Mouse (Mus musculus): ENCODE measurements at regions not wholly inside any gene's neighbourhood (a gene's known extent, or its start where the extent isn't known, plus 50 kb on each side); places are given as distances from the start of the nearest gene placed in this dataset.
"Not testable (repeated sequence)": the region's sequence is repeated elsewhere in the genome, so short reads cannot be mapped to it uniquely, and the experiment has no call there.

DNA sequence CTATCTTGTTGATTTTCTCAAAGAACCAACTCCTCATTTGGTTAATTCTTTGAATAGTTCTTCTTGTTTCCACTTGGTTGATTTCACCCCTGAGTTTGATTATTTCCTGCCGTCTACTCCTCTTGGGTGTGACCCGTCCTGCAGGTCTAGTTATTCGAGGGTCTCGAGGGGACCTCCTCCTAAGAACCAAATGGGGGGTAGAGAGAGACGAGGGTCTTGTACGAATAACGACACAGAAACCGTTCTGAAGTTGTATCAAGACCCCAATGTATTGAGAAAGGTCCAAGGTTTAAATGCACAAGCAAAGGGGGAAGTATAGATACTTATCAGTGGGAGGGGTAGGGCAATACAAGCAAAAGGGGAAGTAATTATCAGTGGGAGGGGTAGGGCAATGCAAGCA is 252.8 kb downstream of the Adgrg6 start:
- not testable (repeated sequence) for H3K4me1 ChIP-seq; H3K27me3 ChIP-seq; H3K9me3 ChIP-seq; H3K4me3 ChIP-seq (replicated peaks); ATAC-seq (ENCODE audit: low FRiP score); H3K27ac ChIP-seq; H3K4me2 ChIP-seq; H3K9ac ChIP-seq; H3K36me3 ChIP-seq (replicated peaks)
- WGBS = 87% methylated on average over 8 of the region's 8 CpGs

DNA sequence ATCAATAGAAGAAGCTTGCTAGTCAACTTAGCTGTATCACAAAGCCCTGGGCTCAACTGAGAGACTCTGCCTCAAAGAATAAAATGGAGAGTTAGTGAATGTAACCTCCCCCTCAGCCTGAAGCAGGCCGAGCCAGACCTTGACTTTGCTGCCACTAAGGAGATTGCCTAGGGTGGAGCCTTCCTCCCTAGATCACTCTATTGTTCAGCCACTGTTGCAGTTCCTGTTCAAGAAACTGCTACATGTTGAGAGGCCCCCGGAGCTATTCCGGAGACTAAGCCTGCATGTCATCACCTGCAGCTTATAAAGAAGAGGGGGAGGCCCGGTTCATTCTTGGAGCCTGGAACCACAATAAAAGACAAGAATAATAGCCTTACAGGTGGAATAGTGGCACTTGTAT is 257.9 kb downstream of the Adgrg6 start:
- ATAC-seq (ENCODE audit: low FRiP score) = no peak

DNA sequence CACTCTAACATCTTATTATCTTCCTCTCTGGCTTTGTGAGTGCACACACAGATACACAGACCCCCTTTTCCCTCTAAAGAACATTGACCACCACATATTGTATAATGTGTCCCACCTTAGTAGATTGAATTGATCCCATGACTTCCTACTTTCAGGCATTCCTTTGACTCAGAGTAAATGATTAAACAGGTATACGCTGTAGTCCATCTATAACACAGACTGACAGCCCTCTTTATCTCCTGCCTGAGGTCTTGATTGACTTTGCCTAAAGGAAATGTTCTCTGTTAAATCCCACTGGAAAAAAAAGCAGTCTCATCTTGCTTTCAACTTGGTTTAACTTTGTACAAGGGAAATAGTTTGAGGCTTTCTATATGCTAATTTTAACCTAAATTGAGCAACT is 268.8 kb downstream of the Adgrg6 start:
- Histone ChIP-seq H3K27me3 (no peaks in the 10 kb centered on the region), H3K4me2 (no peak overlapping the region), H3K4me1 (no peaks in the 10 kb centered on the region), H3K9ac (no peak overlapping the region), H3K4me3 (replicated peaks) (no peak overlapping the region), H3K36me3 (replicated peaks) (no peaks in the 10 kb centered on the region), H3K9me3 (no peaks in the 10 kb centered on the region), H3K27ac (no peak overlapping the region)
- 94% methylated on average over 1 of the region's 1 CpGs for WGBS
- no peak for ATAC-seq (ENCODE audit: low FRiP score)

More for the DNA sequence above, 257.9 kb downstream of the Adgrg6 start:
- H3K27me3 ChIP-seq = no peaks in the 10 kb centered on the region
- WGBS = 88% methylated on average over 4 of the region's 4 CpGs
- no peak overlapping the region for H3K9ac ChIP-seq
- no peaks in the 10 kb centered on the region for H3K4me1 ChIP-seq
- H3K4me2 ChIP-seq = no peak overlapping the region
- no peak overlapping the region for H3K27ac ChIP-seq
- no peak overlapping the region for H3K4me3 ChIP-seq (replicated peaks)
- no peaks in the 10 kb centered on the region for H3K36me3 ChIP-seq (replicated peaks)
- no peaks in the 10 kb centered on the region for H3K9me3 ChIP-seq

DNA sequence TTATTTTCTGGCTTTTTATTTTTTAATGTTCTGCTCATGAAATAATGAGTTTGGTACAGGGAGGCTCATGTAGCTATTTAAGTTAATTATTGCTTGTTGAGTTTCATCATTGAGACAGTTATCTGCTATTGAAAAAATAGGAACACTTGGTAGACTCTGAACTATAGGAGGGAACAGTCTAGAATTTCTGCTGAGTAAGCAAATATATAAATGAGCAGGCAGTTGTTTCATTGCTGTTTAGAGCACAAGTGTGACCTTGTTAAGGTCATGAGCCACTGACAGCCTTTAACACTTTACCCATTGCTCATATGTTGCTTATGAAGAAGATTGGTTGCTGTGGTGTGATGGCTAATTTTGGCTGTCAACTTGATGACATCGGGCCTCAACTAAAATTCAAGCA is 270.0 kb downstream of the Adgrg6 start:
- no peak overlapping the region for H3K27ac ChIP-seq
- no peaks in the 10 kb centered on the region for H3K4me1 ChIP-seq
- H3K9me3 ChIP-seq = no peaks in the 10 kb centered on the region
- no peaks in the 10 kb centered on the region for H3K27me3 ChIP-seq
- WGBS = 88% methylated on average over 1 of the region's 1 CpGs
- no peak overlapping the region for H3K4me2 ChIP-seq
- H3K4me3 ChIP-seq (replicated peaks) = no peak overlapping the region
- no peaks in the 10 kb centered on the region for H3K36me3 ChIP-seq (replicated peaks)
- H3K9ac ChIP-seq = no peak overlapping the region
- no peak for ATAC-seq (ENCODE audit: low FRiP score)

DNA sequence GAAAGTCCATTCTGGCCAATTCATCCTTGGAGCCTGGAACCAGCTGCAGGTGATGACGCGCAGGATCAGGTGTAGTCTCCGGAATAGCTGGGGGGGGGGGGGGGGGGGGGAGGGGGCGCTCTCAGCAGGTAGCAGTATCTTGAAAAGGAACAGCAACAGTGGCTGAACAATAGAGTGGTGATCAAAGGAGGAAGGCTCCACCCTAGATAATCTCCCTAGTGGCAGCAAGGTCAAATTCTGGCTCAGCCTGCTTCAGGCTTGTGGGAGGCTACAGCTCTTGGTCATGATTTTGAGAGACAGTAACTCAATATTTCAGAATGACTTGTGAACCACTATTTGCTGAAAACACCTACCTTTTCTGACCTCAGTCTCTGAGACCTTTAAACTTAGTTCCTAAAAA is 275.5 kb downstream of the Adgrg6 start:
- ATAC-seq (ENCODE audit: low FRiP score) = no peak
- 16% methylated on average over 3 of the region's 4 CpGs for WGBS

DNA sequence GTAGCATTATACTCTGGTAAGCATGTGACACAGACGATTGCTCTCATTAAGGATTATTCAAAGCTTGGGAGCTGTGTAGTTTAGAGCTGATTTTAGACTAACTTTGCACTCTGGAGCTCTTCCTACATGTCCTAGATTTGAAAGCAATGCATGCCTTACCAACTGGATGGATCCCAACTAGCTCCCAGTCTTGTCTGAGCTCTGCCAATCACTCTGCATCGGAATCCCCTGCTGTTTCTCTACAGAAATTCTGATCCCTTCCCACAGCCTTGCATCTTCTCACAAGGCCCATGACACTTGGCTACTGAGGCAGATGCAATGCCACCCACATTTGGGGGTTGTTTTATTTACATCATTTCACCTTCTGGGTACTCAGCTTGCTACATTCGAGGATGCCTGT is 277.8 kb downstream of the Adgrg6 start:
- Histone ChIP-seq H3K4me1 (no peaks in the 10 kb centered on the region), H3K9me3 (no peaks in the 10 kb centered on the region), H3K27me3 (no peaks in the 10 kb centered on the region), H3K27ac (no peak overlapping the region), H3K36me3 (replicated peaks) (no peaks in the 10 kb centered on the region), H3K4me3 (replicated peaks) (no peak overlapping the region), H3K9ac (no peak overlapping the region), H3K4me2 (no peak overlapping the region)
- WGBS = 84% methylated on average over 3 of the region's 3 CpGs
- ATAC-seq (ENCODE audit: low FRiP score) = no peak

More for the DNA sequence above, 275.5 kb downstream of the Adgrg6 start:
- Histone ChIP-seq H3K36me3 (replicated peaks) (no peaks in the 10 kb centered on the region), H3K4me3 (replicated peaks) (no peak overlapping the region), H3K4me2 (no peak overlapping the region), H3K27me3 (no peaks in the 10 kb centered on the region), H3K4me1 (no peaks in the 10 kb centered on the region), H3K9ac (no peak overlapping the region), H3K9me3 (no peaks in the 10 kb centered on the region), H3K27ac (no peak overlapping the region)

DNA sequence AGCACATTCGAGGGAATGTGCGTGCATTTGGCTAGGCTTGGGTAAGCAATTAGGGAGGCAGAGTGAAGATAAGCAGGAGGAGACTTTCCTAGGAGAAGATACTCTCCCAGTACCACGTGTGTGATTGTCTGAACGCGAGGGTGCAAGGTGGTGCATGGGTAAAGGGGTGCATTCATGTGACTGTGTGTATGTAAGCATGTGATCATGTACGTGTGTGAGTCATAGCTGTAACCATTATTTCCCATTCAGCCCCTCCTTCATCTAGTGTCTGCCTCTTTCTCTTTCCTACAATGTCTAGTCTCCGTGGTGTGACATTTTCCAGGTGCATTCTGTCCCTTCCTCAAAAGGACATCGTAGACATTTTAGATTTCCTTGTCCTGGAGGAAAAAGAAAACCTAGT is 273.8 kb downstream of the Hivep2 start:
- H3K4me3 ChIP-seq (replicated peaks) = no peak overlapping the region
- H3K27ac ChIP-seq = no peak overlapping the region
- no peaks in the 10 kb centered on the region for H3K4me1 ChIP-seq
- WGBS = 89% methylated on average over 8 of the region's 8 CpGs
- no peak overlapping the region for H3K9ac ChIP-seq
- no peak for ATAC-seq (ENCODE audit: low FRiP score)
- H3K4me2 ChIP-seq = no peak overlapping the region
- H3K9me3 ChIP-seq = no peaks in the 10 kb centered on the region
- no peaks in the 10 kb centered on the region for H3K27me3 ChIP-seq
- H3K36me3 ChIP-seq (replicated peaks) = no peaks in the 10 kb centered on the region

DNA sequence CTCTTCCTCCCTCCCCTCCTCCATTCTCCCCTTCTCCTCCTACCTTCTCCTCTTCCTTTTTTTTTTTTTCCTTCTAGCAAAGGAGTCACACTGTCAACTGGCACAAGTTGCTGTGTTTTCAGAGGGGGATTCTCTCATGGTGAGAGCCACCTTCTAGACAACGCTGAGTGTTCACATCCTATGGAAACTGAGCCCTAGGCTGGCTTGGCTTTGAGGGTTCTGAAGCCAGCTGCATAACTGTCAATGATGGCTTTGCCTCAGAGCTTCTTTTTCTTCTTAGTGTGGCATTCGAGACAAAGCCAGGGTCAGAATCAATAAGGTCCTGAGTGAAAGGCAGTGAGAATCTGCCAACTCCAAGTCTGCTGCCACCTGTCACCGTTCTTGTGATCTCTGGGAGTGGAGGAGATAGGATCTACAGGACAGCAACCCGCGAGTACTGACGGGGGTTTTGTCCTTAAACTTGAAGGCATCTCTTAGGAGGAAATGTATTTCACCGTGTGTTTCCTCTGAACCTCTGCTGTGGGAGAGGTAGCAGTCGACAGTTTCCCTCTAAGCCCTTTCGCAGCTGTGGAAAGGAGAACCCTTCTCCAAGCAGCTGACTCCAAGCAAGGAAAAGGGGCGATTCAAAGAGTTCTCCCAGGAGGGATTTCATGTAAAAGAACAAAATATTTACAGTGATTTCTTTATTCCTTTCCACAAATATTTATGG is 269.2 kb downstream of the Hivep2 start:
- no peak for ATAC-seq (ENCODE audit: low FRiP score)
- Histone ChIP-seq H3K4me1 (no peaks in the 10 kb centered on the region), H3K4me2 (no peak overlapping the region), H3K27me3 (no peaks in the 10 kb centered on the region), H3K4me3 (replicated peaks) (no peak overlapping the region), H3K36me3 (replicated peaks) (no peaks in the 10 kb centered on the region), H3K27ac (no peak overlapping the region), H3K9me3 (no peaks in the 10 kb centered on the region), H3K9ac (no peak overlapping the region)
- 85% methylated on average over 10 of the region's 10 CpGs for WGBS

DNA sequence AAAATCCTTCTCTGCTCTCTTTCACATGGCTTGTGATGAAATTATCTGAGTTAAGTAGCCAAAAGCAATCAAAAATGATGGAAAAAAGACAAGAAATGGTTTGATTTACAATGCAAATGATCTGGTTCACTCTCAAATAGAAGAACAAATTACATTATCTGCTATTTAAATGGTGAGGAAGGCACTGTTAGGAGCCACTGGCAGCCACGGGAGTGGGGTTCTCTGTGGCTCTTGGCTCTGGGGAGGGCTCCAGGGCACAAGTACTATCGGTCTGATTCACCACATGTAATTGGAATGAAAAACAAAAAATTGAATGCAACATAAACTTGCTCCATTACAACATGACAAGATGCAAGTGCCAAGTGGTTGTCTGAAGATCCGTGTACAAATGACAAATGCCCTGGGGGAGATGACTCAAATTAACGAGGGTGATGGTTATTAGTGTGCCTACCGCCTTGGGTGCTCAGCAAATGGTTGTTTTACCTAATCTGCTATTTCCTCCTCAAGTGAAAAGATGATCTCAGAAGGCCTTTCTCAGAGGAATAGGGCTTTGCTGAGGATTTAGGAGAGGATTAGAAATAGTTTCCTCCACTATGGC is 268.2 kb downstream of the Hivep2 start:
- Histone ChIP-seq H3K9me3 (no peaks in the 10 kb centered on the region), H3K4me3 (replicated peaks) (no peak overlapping the region), H3K27ac (no peak overlapping the region), H3K4me2 (no peak overlapping the region), H3K36me3 (replicated peaks) (no peaks in the 10 kb centered on the region), H3K9ac (no peak overlapping the region), H3K27me3 (no peaks in the 10 kb centered on the region), H3K4me1 (no peaks in the 10 kb centered on the region)
- ATAC-seq (ENCODE audit: low FRiP score) = no peak
- WGBS = 50% methylated on average over 5 of the region's 5 CpGs

DNA sequence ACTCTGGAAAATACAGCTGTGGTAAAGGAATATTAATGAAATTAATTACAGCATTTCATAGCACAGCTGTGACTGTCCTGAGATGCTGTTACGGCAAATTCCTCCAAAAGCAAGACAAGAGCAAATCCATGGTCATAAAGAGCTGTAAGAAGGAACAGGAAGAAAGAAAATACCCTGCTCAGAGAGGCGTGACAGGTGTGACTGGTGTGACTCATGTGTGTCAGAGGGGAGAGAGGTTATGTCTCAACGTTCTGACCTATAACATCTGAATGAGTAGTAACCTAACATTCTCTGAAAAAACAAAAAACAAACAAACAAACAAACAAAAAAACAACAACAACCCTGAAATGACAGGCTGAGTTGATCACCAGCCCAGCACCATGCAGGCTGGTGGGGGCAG is 267.5 kb downstream of the Hivep2 start:
- no peak for ATAC-seq (ENCODE audit: low FRiP score)
- no peaks in the 10 kb centered on the region for H3K4me1 ChIP-seq
- no peaks in the 10 kb centered on the region for H3K9me3 ChIP-seq
- no peak overlapping the region for H3K4me3 ChIP-seq (replicated peaks)
- H3K36me3 ChIP-seq (replicated peaks) = no peaks in the 10 kb centered on the region
- 81% methylated on average over 3 of the region's 3 CpGs for WGBS
- H3K27ac ChIP-seq = no peak overlapping the region
- no peaks in the 10 kb centered on the region for H3K27me3 ChIP-seq
- H3K4me2 ChIP-seq = no peak overlapping the region
- no peak overlapping the region for H3K9ac ChIP-seq

DNA sequence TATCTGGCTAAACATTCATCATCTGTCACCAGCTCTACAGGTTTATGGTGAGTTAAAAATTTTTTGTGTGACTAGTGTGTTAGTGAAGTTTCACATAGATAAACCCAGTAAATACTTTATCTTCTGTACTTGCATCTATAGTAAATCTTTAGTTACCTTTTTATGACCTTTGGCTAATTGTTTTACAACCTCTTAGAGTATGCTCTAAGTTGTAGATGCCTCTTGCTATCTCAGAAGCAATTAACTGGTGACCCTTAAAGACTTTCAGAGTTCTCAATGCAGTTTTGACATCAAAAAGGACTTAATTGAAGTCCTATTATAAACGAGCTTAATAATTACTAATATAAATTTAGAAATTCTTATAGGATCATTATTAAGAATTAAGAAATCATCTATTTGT is 265.6 kb downstream of the Hivep2 start:
- Histone ChIP-seq H3K27me3 (no peaks in the 10 kb centered on the region), H3K36me3 (replicated peaks) (no peaks in the 10 kb centered on the region), H3K4me1 (no peaks in the 10 kb centered on the region), H3K9ac (no peak overlapping the region), H3K27ac (no peak overlapping the region), H3K9me3 (no peaks in the 10 kb centered on the region), H3K4me2 (no peak overlapping the region), H3K4me3 (replicated peaks) (no peak overlapping the region)
- ATAC-seq (ENCODE audit: low FRiP score) = no peak
- WGBS = 93% methylated on average over 1 of the region's 1 CpGs

DNA sequence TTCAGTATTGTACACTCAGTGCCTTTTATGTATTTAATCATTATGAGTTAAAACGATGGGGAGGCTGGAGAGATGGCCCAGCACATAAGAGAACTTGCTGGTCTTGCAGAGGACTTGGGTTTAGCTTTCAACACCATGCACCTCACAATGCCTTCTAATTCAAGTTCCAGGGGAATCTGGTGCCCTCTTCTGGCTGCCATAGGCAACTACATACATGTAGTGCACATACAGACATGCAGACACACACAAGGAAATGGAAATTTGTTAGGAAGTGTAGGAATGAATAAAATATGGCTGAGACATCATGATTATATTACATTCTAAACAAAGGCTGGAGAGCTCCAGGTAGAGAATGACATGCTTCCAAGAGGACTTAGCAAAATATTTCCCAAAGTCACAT is 251.4 kb downstream of the Hivep2 start:
- no peak for ATAC-seq (ENCODE audit: low FRiP score)
- Histone ChIP-seq H3K9me3 (no peaks in the 10 kb centered on the region), H3K4me3 (replicated peaks) (no peak overlapping the region), H3K4me2 (no peak overlapping the region), H3K27ac (no peak overlapping the region), H3K27me3 (no peaks in the 10 kb centered on the region), H3K9ac (no peak overlapping the region), H3K4me1 (no peaks in the 10 kb centered on the region), H3K36me3 (replicated peaks) (no peaks in the 10 kb centered on the region)
- 97% methylated on average over 1 of the region's 1 CpGs for WGBS

DNA sequence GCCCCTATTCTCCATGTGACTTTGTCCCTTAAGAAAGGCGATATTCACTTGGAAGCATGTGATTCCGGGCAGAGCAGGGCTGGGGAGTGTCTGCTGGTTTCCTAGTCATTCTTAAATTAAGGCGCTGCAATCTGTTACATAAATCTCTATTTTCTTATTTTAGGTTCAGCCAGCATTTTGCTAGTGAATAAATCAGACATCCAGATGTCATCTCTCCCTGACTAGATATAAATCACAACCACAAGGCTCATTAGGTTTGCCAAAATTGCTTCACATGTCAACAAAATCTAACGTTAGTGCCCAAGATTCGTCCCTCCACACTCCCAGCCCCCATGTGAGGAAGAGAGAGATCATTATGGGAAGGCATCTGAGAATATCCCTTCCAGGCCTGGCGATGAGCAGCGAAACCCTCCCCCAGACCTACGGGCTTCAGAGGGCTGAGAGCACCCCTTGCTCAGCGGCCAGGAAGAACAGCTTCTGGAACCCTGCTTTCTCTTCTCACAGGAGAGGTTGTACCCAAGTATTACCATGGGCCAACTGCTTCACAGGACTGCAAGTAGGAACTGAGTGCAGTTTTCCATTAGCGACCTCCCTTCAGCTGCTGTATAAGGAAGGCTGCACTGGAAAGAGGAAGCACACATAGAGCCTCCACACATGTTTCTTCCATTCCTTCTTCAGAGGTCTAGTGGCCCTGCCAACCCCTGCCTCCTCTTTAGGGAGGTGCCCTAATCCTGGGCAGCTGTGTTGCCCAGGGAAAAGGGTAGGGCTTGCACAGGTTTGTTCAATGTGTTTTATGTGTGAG is 250.5 kb downstream of the Hivep2 start:
- Histone ChIP-seq H3K9ac (no peak overlapping the region), H3K27me3 (no peaks in the 10 kb centered on the region), H3K4me1 (no peaks in the 10 kb centered on the region), H3K4me2 (no peak overlapping the region), H3K9me3 (no peaks in the 10 kb centered on the region), H3K36me3 (replicated peaks) (no peaks in the 10 kb centered on the region), H3K27ac (no peak overlapping the region), H3K4me3 (replicated peaks) (no peak overlapping the region)
- no peak for ATAC-seq (ENCODE audit: low FRiP score)
- WGBS = 91% methylated on average over 10 of the region's 10 CpGs

All from forebrain, embryonic 12.5 days (tissue).